Mouse (Mus musculus) frontal cortex, adult (tissue): Measurements from ENCODE around the gene Vegfa.

Experiments used
- ATAC-seq: cut with Nextera tagmentation; 2 replicates; pipeline ENCODE4 v1.9.2; 2017; ENCODE audit warnings: mild to moderate bottlenecking, moderate library complexity, mixed read lengths; ENCODE audit not compliant: low TSS enrichment

Gene Vegfa

GRCm38 (mm10) chr17:46051356-46051755, 19.2 kb upstream of the Vegfa start:
- ATAC-seq: no peak

GRCm38 (mm10) chr17:46049567-46049966, 17.4 kb upstream of the Vegfa start:
- ATAC-seq: no peak

- no peak for ATAC-seq
These were observed 16.0 kb upstream of the Vegfa start for GRCm38 (mm10) chr17:46048184-46048583.

GRCm38 (mm10) chr17:46045742-46046141, 13.6 kb upstream of the Vegfa start:
- no peak for ATAC-seq

GRCm38 (mm10) chr17:46044953-46045352, 12.8 kb upstream of the Vegfa start:
- no peak for ATAC-seq

GRCm38 (mm10) chr17:46042158-46042557, 10.0 kb upstream of the Vegfa start:
- no peak for ATAC-seq

GRCm38 (mm10) chr17:46041679-46042078, 9.5 kb upstream of the Vegfa start:
- no peak for ATAC-seq

- ATAC-seq: peak; percentile 34; the same call in 1 of the 2 replicates
These were observed 9.1 kb upstream of the Vegfa start for GRCm38 (mm10) chr17:46041223-46041622.

- ATAC-seq: no peak
These were observed 8.4 kb upstream of the Vegfa start for GRCm38 (mm10) chr17:46040561-46040960.

GRCm38 (mm10) chr17:46038906-46039305, 6.7 kb upstream of the Vegfa start:
- no peak for ATAC-seq

- ATAC-seq: no peak
These were observed 4.2 kb upstream of the Vegfa start for GRCm38 (mm10) chr17:46036400-46036799.

- ATAC-seq: no peak
These were observed 1.9 kb upstream of the Vegfa start for GRCm38 (mm10) chr17:46034110-46034509.

GRCm38 (mm10) chr17:46033607-46034006, 1.4 kb upstream of the Vegfa start:
- no peak for ATAC-seq

GRCm38 (mm10) chr17:46033122-46033521, 953 bp upstream of the Vegfa start:
- ATAC-seq: no peak

- ATAC-seq: no peak
These were observed 453 bp downstream of the Vegfa start for GRCm38 (mm10) chr17:46031621-46032211.

- peak; percentile 13; the same call in 1 of the 2 replicates for ATAC-seq
These were observed 1.2 kb downstream of the Vegfa start for GRCm38 (mm10) chr17:46030731-46031620.

- ATAC-seq: no peak
These were observed 1.8 kb downstream of the Vegfa start for GRCm38 (mm10) chr17:46030323-46030730.

GRCm38 (mm10) chr17:46029554-46030207, 2.5 kb downstream of the Vegfa start:
- ATAC-seq: no peak

- ATAC-seq: no peak
These were observed 3.1 kb downstream of the Vegfa start for GRCm38 (mm10) chr17:46029052-46029553.

- ATAC-seq: no peak
These were observed 3.7 kb downstream of the Vegfa start for GRCm38 (mm10) chr17:46028210-46029051.
